Mouse (Mus musculus): ENCODE measurements around the gene Fam198b. TPM values are rescaled to one million over a fixed set of nuclear protein-coding genes. Genes with fewer than 3 reads are reported as not detected.

The Fam198b gene
- polyA plus RNA-seq (2011; ENCODE audit: insufficient read depth, insufficient read length, low read depth, missing spikeins): 9.8 and 10.9 TPM in 2 replicates

DNA sequence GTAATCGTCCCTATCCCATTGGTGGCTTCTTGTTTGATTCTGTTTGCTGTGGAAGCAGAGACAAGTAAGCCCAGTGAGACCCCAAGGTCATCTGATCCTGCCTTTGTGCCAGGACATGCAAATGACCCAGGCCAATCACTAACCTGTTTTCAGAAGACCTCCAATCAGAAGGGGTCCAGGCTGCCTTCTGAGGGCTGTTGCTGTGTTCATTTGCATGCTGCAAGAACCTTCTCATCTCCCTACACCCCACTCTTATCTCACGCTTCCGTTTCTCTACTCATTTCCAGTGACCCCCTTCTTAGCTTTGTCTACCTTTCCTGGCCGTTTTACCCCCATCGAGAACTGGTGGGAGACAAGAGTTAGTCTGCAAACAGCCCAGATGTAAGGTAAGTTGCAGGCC lies at the start of gene Fam198b:
TSS of gene Fam198b (plus strand) at position 229 of the 400 bp plus-strand sequence.
- H3K36me3 ChIP-seq (ENCODE audit: control insufficient read depth, insufficient read depth, low read length, poor library complexity, severe bottlenecking): no peaks in the 10 kb centered on the region
- no peaks in the 10 kb centered on the region for H3K9me3 ChIP-seq (replicated peaks; ENCODE audit: control insufficient read depth, insufficient read depth, low read length, poor library complexity, severe bottlenecking)
- H3K27me3 ChIP-seq (ENCODE audit: control insufficient read depth, insufficient read depth, low read length, poor library complexity, severe bottlenecking): no peaks in the 10 kb centered on the region
- H3K27ac ChIP-seq (ENCODE audit: insufficient read depth, low read length): no peak within 1 kb of the TSS
- H3K4me1 ChIP-seq (ENCODE audit: control insufficient read depth, insufficient read depth, low read length): no peaks in the 10 kb centered on the region
- H3K9ac ChIP-seq (ENCODE audit: low read depth, poor library complexity, severe bottlenecking): peak within 1 kb of the TSS; percentile 53; the same call in 1 of the 2 replicates
- H3K4me3 ChIP-seq (ENCODE audit: low read depth, low read length): peak within 1 kb of the TSS; percentile 30; the same call in 1 of the 2 replicates
- TF ChIP-seq CTCF (IDR thresholded peaks at IDR 0.05; ENCODE audit: low read depth, low read length) (no peak), EP300 (IDR thresholded peaks at IDR 0.05; ENCODE audit: insufficient read depth, low read depth, low read length) (no peak), POLR2A (IDR thresholded peaks at IDR 0.05; ENCODE audit: insufficient read depth, low read length) (no peak)

DNA sequence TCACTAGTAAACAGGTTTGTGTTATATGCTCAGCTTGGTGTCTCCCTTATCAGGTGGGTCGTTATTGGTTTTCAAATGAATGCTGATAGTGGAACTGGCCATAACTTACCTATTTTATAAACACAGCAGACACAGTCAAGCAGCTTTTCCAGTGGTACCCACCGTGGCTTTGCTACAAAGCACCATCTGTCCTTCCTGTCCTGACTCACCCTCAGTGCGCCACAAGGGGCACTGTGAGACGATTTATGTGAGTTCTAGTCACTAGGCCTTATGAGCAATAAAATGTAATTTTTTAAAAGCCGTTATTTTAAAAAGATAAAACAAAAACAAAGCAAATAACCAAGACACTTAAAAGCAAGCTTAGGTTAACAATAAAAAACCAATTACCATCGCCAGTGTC lies 45.6 kb upstream of the Fam198b start:
- no peak overlapping the region for H3K4me3 ChIP-seq (ENCODE audit: low read depth, low read length)
- H3K4me1 ChIP-seq (ENCODE audit: control insufficient read depth, insufficient read depth, low read length): no peaks in the 10 kb centered on the region
- no peak overlapping the region for H3K27ac ChIP-seq (ENCODE audit: insufficient read depth, low read length)
- no peak overlapping the region for H3K9ac ChIP-seq (ENCODE audit: low read depth, poor library complexity, severe bottlenecking)
- no peaks in the 10 kb centered on the region for H3K9me3 ChIP-seq (replicated peaks; ENCODE audit: control insufficient read depth, insufficient read depth, low read length, poor library complexity, severe bottlenecking)
- no peaks in the 10 kb centered on the region for H3K27me3 ChIP-seq (ENCODE audit: control insufficient read depth, insufficient read depth, low read length, poor library complexity, severe bottlenecking)
- no peaks in the 10 kb centered on the region for H3K36me3 ChIP-seq (ENCODE audit: control insufficient read depth, insufficient read depth, low read length, poor library complexity, severe bottlenecking)
- peak; percentile 28 for TF ChIP-seq CTCF (IDR thresholded peaks at IDR 0.05; ENCODE audit: low read depth, low read length)
- TF ChIP-seq POLR2A (IDR thresholded peaks at IDR 0.05; ENCODE audit: insufficient read depth, low read length): no peak

DNA sequence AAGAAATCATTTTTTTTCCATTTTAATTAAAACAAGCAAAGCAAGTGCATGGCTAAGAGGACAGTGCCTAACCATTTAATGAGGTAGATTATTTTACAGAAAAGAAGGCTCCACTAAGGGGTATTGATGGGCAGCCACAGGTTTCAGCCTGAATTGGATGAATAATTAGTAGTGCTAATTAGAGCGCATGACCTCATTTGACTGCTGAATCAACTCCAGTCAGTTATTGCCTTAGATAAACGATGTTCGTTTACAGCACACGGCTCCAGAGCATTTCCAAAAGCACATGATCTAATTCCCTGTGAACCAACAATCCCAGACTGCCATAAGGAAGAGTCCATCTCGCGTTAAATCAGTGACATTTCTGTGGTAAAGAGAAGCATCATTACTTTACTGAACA lies 42.9 kb upstream of the Fam198b start:
- no peak for TF ChIP-seq POLR2A (IDR thresholded peaks at IDR 0.05; ENCODE audit: insufficient read depth, low read length)
- TF ChIP-seq CTCF (IDR thresholded peaks at IDR 0.05; ENCODE audit: low read depth, low read length): no peak
- no peak for TF ChIP-seq EP300 (IDR thresholded peaks at IDR 0.05; ENCODE audit: insufficient read depth, low read depth, low read length)
- peak overlapping the region; percentile 33 for H3K9ac ChIP-seq (ENCODE audit: low read depth, poor library complexity, severe bottlenecking)
- H3K9me3 ChIP-seq (replicated peaks; ENCODE audit: control insufficient read depth, insufficient read depth, low read length, poor library complexity, severe bottlenecking): no peaks in the 10 kb centered on the region
- H3K27me3 ChIP-seq (ENCODE audit: control insufficient read depth, insufficient read depth, low read length, poor library complexity, severe bottlenecking): no peaks in the 10 kb centered on the region
- no peaks in the 10 kb centered on the region for H3K36me3 ChIP-seq (ENCODE audit: control insufficient read depth, insufficient read depth, low read length, poor library complexity, severe bottlenecking)
- peak overlapping the region; percentile 28; the same call in 1 of the 2 replicates for H3K27ac ChIP-seq (ENCODE audit: insufficient read depth, low read length)
- no peak overlapping the region for H3K4me3 ChIP-seq (ENCODE audit: low read depth, low read length)
- no peaks in the 10 kb centered on the region for H3K4me1 ChIP-seq (ENCODE audit: control insufficient read depth, insufficient read depth, low read length)

DNA sequence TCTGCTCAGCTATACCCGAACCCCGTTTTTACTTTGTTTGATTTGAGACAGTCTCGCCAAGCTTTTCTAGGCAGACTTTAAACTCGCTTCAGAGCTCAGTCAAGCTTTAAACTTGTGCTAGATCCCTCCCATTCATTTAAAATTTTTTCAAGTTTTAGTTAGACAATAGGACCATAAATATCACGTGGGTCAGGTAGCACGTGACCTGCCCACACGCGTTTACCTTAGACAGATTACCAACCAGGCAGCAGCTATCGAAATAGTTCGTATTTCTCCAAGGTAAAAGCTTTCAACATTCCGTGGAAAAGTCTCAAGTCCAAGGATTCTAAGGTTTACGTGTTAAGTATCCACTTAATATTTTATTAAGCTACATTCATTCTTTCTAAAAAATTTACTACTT lies 42.2 kb upstream of the Fam198b start:
- no peak overlapping the region for H3K27ac ChIP-seq (ENCODE audit: insufficient read depth, low read length)
- TF ChIP-seq CTCF (IDR thresholded peaks at IDR 0.05; ENCODE audit: low read depth, low read length) (no peak), POLR2A (IDR thresholded peaks at IDR 0.05; ENCODE audit: insufficient read depth, low read length) (no peak), EP300 (IDR thresholded peaks at IDR 0.05; ENCODE audit: insufficient read depth, low read depth, low read length) (no peak)
- H3K27me3 ChIP-seq (ENCODE audit: control insufficient read depth, insufficient read depth, low read length, poor library complexity, severe bottlenecking): no peaks in the 10 kb centered on the region

DNA sequence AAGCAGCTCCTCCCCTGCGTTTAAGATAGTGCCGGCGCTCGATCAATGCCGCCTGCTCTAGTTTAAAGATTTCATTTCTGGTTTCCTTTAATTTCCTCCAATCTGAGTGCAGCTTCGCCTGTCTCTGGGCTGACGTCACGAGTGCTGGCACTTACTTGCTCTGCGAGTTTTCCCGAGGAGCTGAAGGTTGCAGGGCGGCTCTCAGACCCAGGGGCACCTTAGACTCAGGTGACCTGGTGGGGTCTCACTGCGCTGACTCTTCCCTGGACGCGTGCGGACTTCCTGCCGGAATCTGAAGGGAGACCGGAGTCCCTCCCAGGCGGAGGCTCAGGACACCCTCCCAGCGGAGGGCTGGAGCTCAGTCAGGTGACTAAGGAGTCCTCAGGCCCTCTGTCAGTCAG lies 41.7 kb upstream of the Fam198b start:
- Histone ChIP-seq H3K27ac (ENCODE audit: insufficient read depth, low read length) (no peak overlapping the region), H3K4me3 (ENCODE audit: low read depth, low read length) (peak overlapping the region; percentile 61), H3K4me1 (ENCODE audit: control insufficient read depth, insufficient read depth, low read length) (no peaks in the 10 kb centered on the region), H3K36me3 (ENCODE audit: control insufficient read depth, insufficient read depth, low read length, poor library complexity, severe bottlenecking) (no peaks in the 10 kb centered on the region), H3K9ac (ENCODE audit: low read depth, poor library complexity, severe bottlenecking) (peak overlapping the region; percentile 33; the same call in 1 of the 2 replicates), H3K27me3 (ENCODE audit: control insufficient read depth, insufficient read depth, low read length, poor library complexity, severe bottlenecking) (no peaks in the 10 kb centered on the region), H3K9me3 (replicated peaks; ENCODE audit: control insufficient read depth, insufficient read depth, low read length, poor library complexity, severe bottlenecking) (no peaks in the 10 kb centered on the region)
- TF ChIP-seq POLR2A (IDR thresholded peaks at IDR 0.05; ENCODE audit: insufficient read depth, low read length): no peak
- no peak for TF ChIP-seq EP300 (IDR thresholded peaks at IDR 0.05; ENCODE audit: insufficient read depth, low read depth, low read length)
- no peak for TF ChIP-seq CTCF (IDR thresholded peaks at IDR 0.05; ENCODE audit: low read depth, low read length)

More for the DNA sequence above, 42.2 kb upstream of the Fam198b start:
- Histone ChIP-seq H3K9me3 (replicated peaks; ENCODE audit: control insufficient read depth, insufficient read depth, low read length, poor library complexity, severe bottlenecking) (no peaks in the 10 kb centered on the region), H3K4me1 (ENCODE audit: control insufficient read depth, insufficient read depth, low read length) (no peaks in the 10 kb centered on the region), H3K36me3 (ENCODE audit: control insufficient read depth, insufficient read depth, low read length, poor library complexity, severe bottlenecking) (no peaks in the 10 kb centered on the region), H3K4me3 (ENCODE audit: low read depth, low read length) (peak overlapping the region; percentile 67; the same call in 1 of the 2 replicates), H3K9ac (ENCODE audit: low read depth, poor library complexity, severe bottlenecking) (peak overlapping the region; percentile 33)

DNA sequence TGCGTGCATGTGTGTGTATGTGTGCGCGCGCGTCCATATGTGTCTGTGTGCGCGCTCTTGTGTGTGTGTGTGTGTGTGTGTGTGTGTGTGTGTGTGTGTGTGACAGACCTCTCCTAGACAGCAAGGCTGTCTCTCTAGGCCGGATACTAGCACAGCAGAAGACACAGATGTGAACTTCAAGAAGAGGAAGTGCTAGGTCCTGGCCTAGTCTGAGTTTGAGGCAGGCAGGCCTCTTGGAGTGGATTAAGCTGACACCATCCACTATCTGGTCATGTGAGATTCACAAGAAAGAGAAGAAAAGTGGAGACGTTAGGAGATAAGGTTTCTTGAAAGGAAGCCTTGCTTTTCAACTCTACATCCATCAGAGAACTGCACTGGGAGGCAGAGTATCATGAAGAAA lies 40.3 kb upstream of the Fam198b start:
- TF ChIP-seq CTCF (IDR thresholded peaks at IDR 0.05; ENCODE audit: low read depth, low read length) (no peak), EP300 (IDR thresholded peaks at IDR 0.05; ENCODE audit: insufficient read depth, low read depth, low read length) (no peak), POLR2A (IDR thresholded peaks at IDR 0.05; ENCODE audit: insufficient read depth, low read length) (no peak)
- Histone ChIP-seq H3K4me3 (ENCODE audit: low read depth, low read length) (no peak overlapping the region), H3K4me1 (ENCODE audit: control insufficient read depth, insufficient read depth, low read length) (no peaks in the 10 kb centered on the region), H3K9ac (ENCODE audit: low read depth, poor library complexity, severe bottlenecking) (no peak overlapping the region), H3K9me3 (replicated peaks; ENCODE audit: control insufficient read depth, insufficient read depth, low read length, poor library complexity, severe bottlenecking) (no peaks in the 10 kb centered on the region), H3K36me3 (ENCODE audit: control insufficient read depth, insufficient read depth, low read length, poor library complexity, severe bottlenecking) (no peaks in the 10 kb centered on the region), H3K27ac (ENCODE audit: insufficient read depth, low read length) (no peak overlapping the region), H3K27me3 (ENCODE audit: control insufficient read depth, insufficient read depth, low read length, poor library complexity, severe bottlenecking) (no peaks in the 10 kb centered on the region)
